Mouse (Mus musculus) cortical plate, adult 2 months (tissue): Measurements from ENCODE around the gene Pin1.

Experiments used
- CTCF ChIP-seq: fragments of 200-500 bp; IDR thresholded peaks from 2 replicates; pipeline ENCODE4 v1.5.1; 2011; ENCODE audit warnings: mild to moderate bottlenecking, control low read depth, low read length; ENCODE audit not compliant: insufficient read depth; ENCODE audit errors: extremely low read depth
- POLR2A ChIP-seq: fragments of 200-500 bp; IDR thresholded peaks from 2 replicates; pipeline ENCODE4 v1.6.1; 2011; ENCODE audit warnings: mild to moderate bottlenecking, low read length, control low read depth; ENCODE audit not compliant: insufficient read depth; ENCODE audit errors: extremely low read depth

GRCm38 (mm10) chr9:20713478-20713987, 61.6 kb downstream of the Pin1 start:
- TF ChIP-seq CTCF (no peak), POLR2A (no peak)
